Mouse (Mus musculus): ENCODE measurements at regions not wholly inside any gene's neighbourhood (a gene's known extent, or its start where the extent isn't known, plus 50 kb on each side); places are given as distances from the start of the nearest gene placed in this dataset.
A peak's percentile ranks its signal among the peaks of the same experiment; 100 is the strongest.

DNA sequence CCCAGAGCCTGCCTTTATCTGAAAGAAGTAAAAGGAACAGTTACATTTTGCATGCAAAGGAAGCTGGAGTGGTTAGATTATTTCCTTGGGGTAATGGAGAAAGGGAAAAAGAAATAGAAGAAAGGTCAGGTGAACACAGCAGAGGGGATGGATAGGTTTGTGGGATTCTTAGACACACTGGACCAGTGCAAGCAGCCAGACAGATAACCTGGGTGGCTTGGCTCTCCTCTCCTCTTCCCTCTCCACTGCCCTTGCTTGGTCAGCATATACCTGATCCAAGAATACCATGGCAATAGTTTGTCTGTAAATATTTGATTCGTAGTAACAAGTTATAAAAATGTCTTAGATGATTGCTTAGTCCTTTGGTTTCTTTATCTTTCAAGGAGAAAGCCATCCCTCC, 59.9 kb upstream of the Slc30a5 start:
- no peak for DNase-seq (ENCODE audit: low spot score)

DNA sequence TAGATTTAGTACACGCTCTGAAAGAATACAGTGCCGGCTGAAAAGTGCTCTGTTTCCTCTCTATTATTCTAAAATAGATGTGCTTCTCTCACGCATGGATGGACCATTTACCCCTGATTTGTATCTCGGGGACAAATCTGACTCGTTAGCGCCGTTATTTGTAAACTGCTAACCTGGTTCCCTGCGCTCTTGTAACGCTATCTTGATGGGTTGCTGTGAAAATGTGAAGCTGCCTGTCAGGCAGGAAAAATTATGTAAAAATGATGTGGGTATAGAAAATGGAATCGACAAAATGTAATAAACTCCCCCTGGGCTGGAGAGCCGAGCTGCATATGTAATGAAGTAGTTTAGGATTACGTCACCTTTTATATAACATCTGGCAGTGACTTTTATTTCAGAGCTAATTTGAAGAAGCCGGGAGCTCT, 59.4 kb upstream of the Slc30a5 start:
- DNase-seq (ENCODE audit: low spot score), result no peak

DNA sequence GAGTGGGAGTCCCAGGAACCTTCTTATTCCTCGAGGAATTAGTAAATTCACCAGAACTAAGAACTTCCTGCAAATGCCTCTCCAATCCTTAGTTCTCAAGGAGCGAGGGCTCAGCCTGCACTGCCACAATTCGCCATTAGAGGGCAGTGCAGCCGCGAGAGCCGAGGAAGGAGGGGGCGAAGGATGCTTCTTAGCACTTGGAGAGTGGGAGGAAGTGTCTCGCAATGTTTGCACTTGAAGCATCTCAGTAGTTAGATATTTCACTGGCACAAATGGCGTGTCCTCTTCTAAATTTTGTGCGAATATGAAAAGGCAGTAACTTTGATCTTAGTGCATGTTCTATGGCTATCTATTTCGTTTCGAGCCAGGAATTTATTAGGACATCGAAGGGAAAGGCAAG, 59.0 kb upstream of the Slc30a5 start:
- peak; percentile 51 for DNase-seq (ENCODE audit: low spot score)

DNA sequence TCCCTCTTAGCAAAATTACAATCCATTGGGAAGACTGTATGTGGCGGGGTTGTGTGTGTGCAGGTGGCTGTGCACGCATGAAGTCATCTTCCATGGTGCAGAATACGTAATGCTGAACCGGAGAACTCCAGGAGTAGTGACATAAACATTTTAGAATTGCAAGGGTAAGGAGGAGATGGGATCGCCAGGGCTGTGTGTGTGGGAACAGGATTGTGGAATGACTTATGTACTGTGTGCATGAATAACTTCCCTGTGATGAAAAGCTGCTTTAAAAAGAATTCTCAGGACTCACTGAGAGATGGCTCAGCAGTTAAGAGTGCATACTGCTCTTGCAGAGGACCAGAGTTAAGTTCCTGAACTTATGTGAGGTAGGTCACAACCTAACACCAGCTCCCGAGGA, 57.2 kb upstream of the Slc30a5 start:
- no peak for DNase-seq (ENCODE audit: low spot score)

DNA sequence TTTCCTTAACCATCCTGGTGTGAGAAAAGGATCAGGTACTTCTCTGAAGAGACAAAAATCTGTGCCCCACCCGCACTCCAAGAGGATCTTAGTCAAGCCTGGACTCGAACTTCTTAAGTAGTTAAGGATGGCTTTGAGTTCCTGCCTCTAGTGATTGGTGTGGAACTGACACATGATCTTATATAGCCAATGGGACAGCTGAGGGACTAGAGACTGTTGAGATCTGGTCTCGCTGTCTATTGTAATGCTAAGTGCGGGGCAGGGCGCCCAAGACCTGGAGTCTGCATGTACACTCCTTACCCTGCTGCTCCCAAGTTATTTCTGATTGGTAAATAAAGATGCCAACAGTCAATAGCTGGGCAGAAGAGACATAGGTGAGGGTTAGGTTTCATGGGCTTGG, 55.3 kb upstream of the Slc30a5 start:
- no peak for DNase-seq (ENCODE audit: low spot score)

DNA sequence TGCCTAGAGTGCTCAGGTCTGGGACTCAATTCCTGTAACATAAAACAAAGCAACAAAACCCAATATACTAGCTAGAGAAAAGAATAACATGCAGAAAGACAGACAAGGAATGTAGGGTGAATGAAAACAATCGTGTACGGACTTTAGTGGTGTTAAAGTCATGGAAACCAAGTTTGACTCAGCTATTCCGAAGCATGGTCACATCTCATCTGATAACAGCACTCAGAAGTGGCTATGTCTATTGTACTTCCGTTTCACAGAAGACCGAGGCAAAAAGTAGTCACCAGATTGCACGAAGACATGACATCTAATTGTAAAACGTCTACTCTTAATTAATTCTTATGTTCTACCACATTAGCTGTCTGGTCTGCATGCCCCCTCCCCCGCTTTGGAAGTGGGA, 50.5 kb upstream of the Slc30a5 start:
- DNase-seq (ENCODE audit: low spot score), result no peak
